Mouse (Mus musculus): Measurements from ENCODE around the gene Fignl1.

DNA sequence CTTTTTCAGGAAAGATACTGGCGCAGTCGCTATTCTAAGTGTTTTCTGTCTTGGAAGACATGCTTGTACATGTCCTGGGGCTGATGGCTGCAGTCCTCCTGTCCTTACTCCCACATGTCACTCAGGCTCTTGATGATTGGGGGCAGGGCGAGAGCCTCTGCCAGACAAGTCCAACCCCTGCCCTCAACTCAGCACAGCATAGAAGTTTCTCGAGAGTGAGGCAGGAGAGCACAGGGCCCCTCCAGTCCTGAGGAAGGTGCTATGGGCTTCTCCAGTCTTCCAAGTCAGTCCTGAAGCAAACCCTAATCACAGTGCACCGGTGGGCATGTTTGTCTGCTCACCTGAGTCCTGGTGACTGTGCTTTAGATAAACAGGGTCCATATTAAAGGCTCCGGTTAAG, 20.0 kb upstream of the Fignl1 start:
- no peak for TF ChIP-seq CTCF (IDR thresholded peaks at IDR 0.05; ENCODE audit: low read depth, low read length)
- peak; percentile 79; the same call in 1 of the 2 replicates for TF ChIP-seq EP300 (IDR thresholded peaks at IDR 0.05; ENCODE audit: insufficient read depth, low read depth, low read length)
